Mouse (Mus musculus): ENCODE data around the gene Miga2. TPM values are rescaled to one million over a fixed set of nuclear protein-coding genes. Genes with fewer than 3 reads are reported as not detected.
A peak's percentile ranks its signal among the peaks of the same experiment; 100 is the strongest.

The Miga2 gene
- 38.7 and 43.5 TPM in 2 replicates for polyA plus RNA-seq (2015; fragmentation: Nextera tagmentation; extraction: Ambion mirVana)

DNA sequence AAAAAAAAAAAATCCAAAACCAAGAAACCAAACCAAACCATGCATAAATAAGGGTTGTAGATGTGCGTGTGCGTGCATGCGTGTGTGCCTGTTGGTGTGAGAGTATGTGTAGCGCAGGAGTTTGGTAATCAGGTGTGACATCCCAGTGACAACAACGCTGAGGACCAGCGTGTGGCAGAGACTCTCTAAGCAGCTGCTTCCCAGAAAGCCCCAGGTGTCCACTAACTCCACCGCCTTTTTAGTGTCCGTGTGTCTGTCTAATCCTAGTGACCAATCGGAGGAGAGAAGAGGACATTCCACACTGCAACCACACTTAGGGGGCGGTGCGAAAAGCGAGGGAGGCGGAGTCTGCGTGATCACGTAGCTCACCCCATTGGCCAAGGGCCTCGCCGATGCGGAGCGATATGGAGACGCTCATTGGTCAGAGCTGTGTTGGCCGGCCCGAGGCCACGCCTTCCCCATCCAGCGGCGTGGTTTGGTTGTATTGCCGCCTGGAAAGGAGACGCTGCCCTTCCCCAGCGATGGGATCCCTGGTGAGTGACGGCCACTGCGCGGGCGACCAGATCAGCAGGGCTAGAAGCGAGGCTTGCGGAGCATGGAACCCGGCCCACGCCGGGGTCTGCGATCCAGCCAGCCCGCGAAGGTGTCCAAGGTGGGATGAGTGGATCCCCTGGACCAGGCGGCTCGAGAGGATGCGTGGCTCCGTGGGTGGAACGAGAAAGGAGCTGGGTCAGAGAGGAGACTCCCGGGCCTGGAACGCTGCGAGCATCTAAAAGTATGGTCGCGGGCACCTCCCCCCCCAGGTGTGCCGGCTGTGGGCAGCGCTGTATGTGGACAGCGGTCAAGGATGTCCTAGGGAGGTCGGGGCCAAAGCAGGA, at the start of gene Miga2:
Gene Miga2 (plus strand): TSS at position 461 of the 878 bp plus-strand sequence.
- WGBS, result under 1% methylated on average over 54 of the region's 54 CpGs
- Histone ChIP-seq H3K9me3 (replicated peaks; ENCODE audit: control insufficient read depth, low read length) (no peaks in the 10 kb centered on the region; the same call in 1 of the 2 replicates), H3K9ac (ENCODE audit: low read length) (peak within 1 kb of the TSS; percentile 93), H3K4me2 (ENCODE audit: low read depth, low read length) (peak within 1 kb of the TSS; percentile 91), H3K4me1 (ENCODE audit: control insufficient read depth, insufficient read depth, low read length) (peaks cover 19% of the 10 kb centered on the region), H3K36me3 (ENCODE audit: control insufficient read depth, insufficient read depth) (peaks cover 16% of the 10 kb centered on the region), H3K4me3 (ENCODE audit: low read length) (peak within 1 kb of the TSS; percentile 88), H3K27me3 (ENCODE audit: control insufficient read depth, insufficient read depth, low read length) (no peaks in the 10 kb centered on the region), H3K27ac (ENCODE audit: low read length) (peak within 1 kb of the TSS; percentile 91)
- ATAC-seq (replicated peaks; ENCODE audit: extremely low read depth, insufficient read depth, low FRiP score), result peak; percentile 99

DNA sequence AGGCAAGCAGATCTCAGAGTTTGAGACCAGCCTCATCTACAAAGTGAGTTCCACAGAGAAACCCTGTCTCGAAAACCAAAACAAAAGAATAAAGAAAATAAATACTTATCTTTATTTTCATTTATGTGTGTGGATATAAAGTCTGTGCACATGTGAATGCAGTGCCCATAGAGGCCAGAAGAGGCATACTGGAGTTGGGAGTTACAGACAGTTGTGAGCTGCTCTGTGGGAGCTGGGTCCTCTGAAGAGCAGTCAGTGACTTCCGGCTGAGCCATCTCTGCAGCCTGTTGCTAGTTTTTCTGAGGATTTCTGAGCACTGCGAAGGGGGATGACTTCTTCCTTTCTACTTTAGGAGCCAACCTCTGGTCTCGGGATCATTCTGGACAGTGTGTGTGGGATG, 47.9 kb upstream of the Miga2 start:
- H3K4me3 ChIP-seq (ENCODE audit: low read length), result no peak overlapping the region
- H3K9ac ChIP-seq (ENCODE audit: low read length), result no peak overlapping the region

DNA sequence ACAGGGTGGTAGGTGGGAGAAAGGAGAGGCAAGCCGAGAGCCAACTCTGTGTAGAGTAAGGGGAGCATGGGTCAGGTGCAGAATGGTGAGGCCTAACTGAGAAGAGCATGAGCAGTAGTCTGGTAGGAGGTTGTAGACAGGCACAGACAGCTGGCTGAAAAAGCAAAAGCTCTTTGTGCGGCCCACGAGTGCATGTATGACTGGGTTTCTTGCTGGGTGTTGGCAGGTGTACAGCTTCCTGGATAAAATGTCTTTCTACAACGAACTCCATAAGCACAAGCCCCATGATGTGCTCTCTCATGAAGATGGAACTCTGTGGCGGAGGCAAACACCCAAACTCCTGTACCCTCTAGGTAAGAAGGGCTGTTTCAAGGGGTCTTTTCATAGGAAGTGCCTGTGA, 47.1 kb upstream of the Miga2 start:
- Histone ChIP-seq H3K36me3 (ENCODE audit: control insufficient read depth, insufficient read depth) (peaks cover 56% of the 10 kb centered on the region), H3K4me2 (ENCODE audit: low read depth, low read length) (no peak overlapping the region), H3K4me3 (ENCODE audit: low read length) (no peak overlapping the region), H3K27ac (ENCODE audit: low read length) (no peak overlapping the region), H3K9ac (ENCODE audit: low read length) (no peak overlapping the region), H3K4me1 (ENCODE audit: control insufficient read depth, insufficient read depth, low read length) (no peaks in the 10 kb centered on the region), H3K27me3 (ENCODE audit: control insufficient read depth, insufficient read depth, low read length) (no peaks in the 10 kb centered on the region), H3K9me3 (replicated peaks; ENCODE audit: control insufficient read depth, low read length) (no peaks in the 10 kb centered on the region)
- WGBS, result 92% methylated on average over 5 of the region's 5 CpGs
- no peak for ATAC-seq (replicated peaks; ENCODE audit: extremely low read depth, insufficient read depth, low FRiP score)

More for the DNA sequence above, 47.9 kb upstream of the Miga2 start:
- H3K9me3 ChIP-seq (replicated peaks; ENCODE audit: control insufficient read depth, low read length), result no peaks in the 10 kb centered on the region
- no peak overlapping the region for H3K4me2 ChIP-seq (ENCODE audit: low read depth, low read length)
- H3K27ac ChIP-seq (ENCODE audit: low read length), result no peak overlapping the region
- H3K36me3 ChIP-seq (ENCODE audit: control insufficient read depth, insufficient read depth), result peaks cover 50% of the 10 kb centered on the region
- 98% methylated on average over 4 of the region's 4 CpGs for WGBS
- H3K27me3 ChIP-seq (ENCODE audit: control insufficient read depth, insufficient read depth, low read length), result no peaks in the 10 kb centered on the region
- H3K4me1 ChIP-seq (ENCODE audit: control insufficient read depth, insufficient read depth, low read length), result no peaks in the 10 kb centered on the region
- ATAC-seq (replicated peaks; ENCODE audit: extremely low read depth, insufficient read depth, low FRiP score), result no peak

DNA sequence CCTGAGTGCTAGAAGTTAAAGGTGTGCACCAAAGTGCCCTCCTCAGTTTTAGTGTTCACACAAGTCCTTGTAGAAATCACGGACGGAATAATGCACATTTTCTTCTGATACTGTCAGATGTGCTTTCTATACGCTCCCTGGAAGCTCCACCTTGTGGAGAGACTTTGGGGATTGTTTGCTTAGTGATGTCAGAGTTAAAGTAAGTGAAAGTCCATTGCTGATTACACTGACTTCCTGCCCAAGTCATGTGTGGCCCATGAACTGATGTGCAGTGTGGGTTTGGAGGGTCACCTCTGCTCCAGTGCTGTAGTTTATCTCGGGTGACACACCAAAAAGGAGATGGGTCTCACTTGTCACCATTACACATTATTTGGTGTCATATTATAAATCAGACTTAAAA, 44.8 kb upstream of the Miga2 start:
- H3K9ac ChIP-seq (ENCODE audit: low read length), result no peak overlapping the region
- H3K4me3 ChIP-seq (ENCODE audit: low read length), result no peak overlapping the region
- no peak for ATAC-seq (replicated peaks; ENCODE audit: extremely low read depth, insufficient read depth, low FRiP score)
- H3K4me1 ChIP-seq (ENCODE audit: control insufficient read depth, insufficient read depth, low read length), result no peaks in the 10 kb centered on the region
- H3K9me3 ChIP-seq (replicated peaks; ENCODE audit: control insufficient read depth, low read length), result no peaks in the 10 kb centered on the region
- H3K27me3 ChIP-seq (ENCODE audit: control insufficient read depth, insufficient read depth, low read length), result no peaks in the 10 kb centered on the region
- H3K4me2 ChIP-seq (ENCODE audit: low read depth, low read length), result no peak overlapping the region
- 81% methylated on average over 4 of the region's 4 CpGs for WGBS
- no peak overlapping the region for H3K27ac ChIP-seq (ENCODE audit: low read length)
- peaks cover 64% of the 10 kb centered on the region for H3K36me3 ChIP-seq (ENCODE audit: control insufficient read depth, insufficient read depth)

DNA sequence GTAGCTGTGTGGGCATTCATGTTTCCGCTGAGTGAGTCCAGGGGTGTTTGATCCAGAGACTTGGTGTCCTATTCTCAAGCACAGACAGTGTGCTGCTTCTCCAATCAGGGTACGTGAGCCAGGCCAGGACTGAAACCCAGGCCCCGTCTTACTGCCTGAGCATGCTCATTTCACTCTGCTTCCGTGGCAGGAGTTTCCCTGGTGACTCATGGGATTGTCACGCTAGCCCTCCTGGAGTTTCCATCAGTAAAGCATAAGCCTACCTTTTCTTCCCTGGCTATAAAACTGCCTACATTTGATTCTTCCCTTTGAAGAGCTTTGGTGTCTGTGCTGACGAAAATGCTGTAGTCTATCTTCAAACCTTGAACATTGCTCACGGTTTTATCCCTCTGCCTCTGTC, 40.9 kb upstream of the Miga2 start:
- no peaks in the 10 kb centered on the region for H3K4me1 ChIP-seq (ENCODE audit: control insufficient read depth, insufficient read depth, low read length)
- H3K9ac ChIP-seq (ENCODE audit: low read length), result no peak overlapping the region
- H3K36me3 ChIP-seq (ENCODE audit: control insufficient read depth, insufficient read depth), result peaks cover 69% of the 10 kb centered on the region
- H3K4me2 ChIP-seq (ENCODE audit: low read depth, low read length), result no peak overlapping the region
- WGBS, result 86% methylated on average over 7 of the region's 7 CpGs
- no peak overlapping the region for H3K27ac ChIP-seq (ENCODE audit: low read length)
- ATAC-seq (replicated peaks; ENCODE audit: extremely low read depth, insufficient read depth, low FRiP score), result no peak
- H3K9me3 ChIP-seq (replicated peaks; ENCODE audit: control insufficient read depth, low read length), result no peaks in the 10 kb centered on the region
- H3K4me3 ChIP-seq (ENCODE audit: low read length), result no peak overlapping the region
- no peaks in the 10 kb centered on the region for H3K27me3 ChIP-seq (ENCODE audit: control insufficient read depth, insufficient read depth, low read length)

DNA sequence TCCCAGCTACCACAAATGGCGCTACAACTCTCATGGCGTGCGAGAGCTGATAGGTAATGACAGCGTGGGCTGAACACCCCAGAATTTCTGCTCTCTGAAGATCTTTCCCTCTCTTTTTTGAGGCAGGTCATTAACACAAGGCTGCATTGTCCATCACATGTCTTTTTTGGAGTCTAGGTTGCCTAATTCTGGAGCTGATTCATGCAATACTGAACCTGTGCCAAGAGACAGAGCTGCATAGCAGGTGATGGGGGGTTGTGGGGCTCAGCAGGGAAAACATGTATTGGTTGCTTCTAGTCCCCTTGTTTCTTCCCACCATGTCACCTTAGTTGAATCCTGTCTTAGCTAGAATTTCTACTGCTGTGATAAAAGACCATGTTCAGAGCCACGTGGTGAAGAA, 38.7 kb upstream of the Miga2 start:
- ATAC-seq (replicated peaks; ENCODE audit: extremely low read depth, insufficient read depth, low FRiP score), result no peak
- peaks cover 77% of the 10 kb centered on the region for H3K36me3 ChIP-seq (ENCODE audit: control insufficient read depth, insufficient read depth)
- WGBS, result 90% methylated on average over 5 of the region's 5 CpGs

DNA sequence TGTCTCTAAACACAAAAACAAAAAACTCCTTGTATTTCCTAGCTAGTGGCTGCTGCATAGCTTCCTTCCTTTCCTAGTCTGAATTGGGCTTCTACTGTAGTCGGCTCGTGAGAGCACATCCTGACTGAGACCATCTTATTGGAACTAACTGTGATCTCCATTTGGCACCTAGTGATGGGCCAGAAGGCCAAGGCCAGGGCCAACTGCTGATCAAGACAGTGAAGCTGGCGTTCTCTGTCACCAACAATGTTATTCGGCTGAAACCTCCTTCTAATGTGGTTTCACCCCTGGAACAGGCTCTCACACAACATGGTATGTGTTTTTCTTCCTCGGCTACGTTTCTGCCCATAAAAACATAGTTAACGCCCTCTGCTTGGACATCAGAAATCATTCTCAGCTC, 36.8 kb upstream of the Miga2 start:
- WGBS, result 88% methylated on average over 7 of the region's 7 CpGs
- no peak overlapping the region for H3K4me3 ChIP-seq (ENCODE audit: low read length)
- H3K4me1 ChIP-seq (ENCODE audit: control insufficient read depth, insufficient read depth, low read length), result no peaks in the 10 kb centered on the region
- H3K27ac ChIP-seq (ENCODE audit: low read length), result no peak overlapping the region
- H3K9ac ChIP-seq (ENCODE audit: low read length), result no peak overlapping the region
- no peak overlapping the region for H3K4me2 ChIP-seq (ENCODE audit: low read depth, low read length)
- H3K9me3 ChIP-seq (replicated peaks; ENCODE audit: control insufficient read depth, low read length), result no peaks in the 10 kb centered on the region
- no peak for ATAC-seq (replicated peaks; ENCODE audit: extremely low read depth, insufficient read depth, low FRiP score)
- no peaks in the 10 kb centered on the region for H3K27me3 ChIP-seq (ENCODE audit: control insufficient read depth, insufficient read depth, low read length)
- peaks cover 67% of the 10 kb centered on the region for H3K36me3 ChIP-seq (ENCODE audit: control insufficient read depth, insufficient read depth)

More for the DNA sequence above, 38.7 kb upstream of the Miga2 start:
- Histone ChIP-seq H3K9me3 (replicated peaks; ENCODE audit: control insufficient read depth, low read length) (no peaks in the 10 kb centered on the region), H3K4me1 (ENCODE audit: control insufficient read depth, insufficient read depth, low read length) (no peaks in the 10 kb centered on the region), H3K4me3 (ENCODE audit: low read length) (no peak overlapping the region), H3K27ac (ENCODE audit: low read length) (no peak overlapping the region), H3K27me3 (ENCODE audit: control insufficient read depth, insufficient read depth, low read length) (no peaks in the 10 kb centered on the region), H3K9ac (ENCODE audit: low read length) (no peak overlapping the region), H3K4me2 (ENCODE audit: low read depth, low read length) (no peak overlapping the region)

DNA sequence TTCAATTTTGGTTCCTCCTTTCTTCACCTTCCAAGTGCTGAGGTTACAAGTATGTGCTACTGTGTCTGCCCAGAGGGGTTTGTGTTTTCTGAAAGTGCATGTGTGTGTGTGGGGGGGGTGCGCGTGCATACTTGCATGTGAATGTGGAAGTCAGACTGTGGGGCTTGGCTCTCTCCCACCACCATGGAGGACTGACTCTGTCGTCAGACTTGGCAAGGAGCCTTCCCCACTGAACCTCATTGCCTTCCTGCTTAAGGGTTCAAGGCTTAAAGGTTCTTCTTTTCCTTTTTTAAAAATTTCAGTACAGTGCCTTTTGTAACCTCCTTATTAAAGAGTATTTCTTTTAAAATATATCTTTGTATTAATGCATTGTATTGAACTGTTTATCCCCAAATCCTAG, 35.2 kb upstream of the Miga2 start:
- no peak overlapping the region for H3K9ac ChIP-seq (ENCODE audit: low read length)
- 84% methylated on average over 3 of the region's 3 CpGs for WGBS
- ATAC-seq (replicated peaks; ENCODE audit: extremely low read depth, insufficient read depth, low FRiP score), result no peak

DNA sequence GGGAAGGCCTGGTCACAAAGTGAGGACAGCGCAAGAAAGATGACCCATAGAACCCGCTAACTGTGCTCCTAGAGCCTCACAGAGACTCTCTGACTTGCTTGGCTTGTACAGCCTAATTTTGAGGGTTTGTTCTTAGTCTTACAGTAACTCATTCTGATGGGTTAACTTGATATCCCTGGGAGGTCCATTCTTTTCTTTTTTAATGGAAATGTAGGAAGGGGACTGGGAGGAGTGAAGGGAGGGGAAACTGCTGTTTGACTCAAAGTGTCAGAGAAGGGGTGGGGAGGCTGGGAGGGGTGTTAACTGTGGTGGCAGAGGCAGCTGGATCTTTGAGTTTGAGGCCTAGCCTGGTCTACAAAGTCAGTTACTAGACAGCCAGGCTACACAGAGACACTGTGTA, 28.7 kb upstream of the Miga2 start:
- Histone ChIP-seq H3K4me3 (ENCODE audit: low read length) (no peak overlapping the region), H3K9me3 (replicated peaks; ENCODE audit: control insufficient read depth, low read length) (no peaks in the 10 kb centered on the region), H3K27me3 (ENCODE audit: control insufficient read depth, insufficient read depth, low read length) (no peaks in the 10 kb centered on the region), H3K27ac (ENCODE audit: low read length) (no peak overlapping the region), H3K36me3 (ENCODE audit: control insufficient read depth, insufficient read depth) (peaks cover 45% of the 10 kb centered on the region), H3K4me2 (ENCODE audit: low read depth, low read length) (no peak overlapping the region), H3K9ac (ENCODE audit: low read length) (no peak overlapping the region), H3K4me1 (ENCODE audit: control insufficient read depth, insufficient read depth, low read length) (no peaks in the 10 kb centered on the region)
- 96% methylated on average over 2 of the region's 2 CpGs for WGBS
- no peak for ATAC-seq (replicated peaks; ENCODE audit: extremely low read depth, insufficient read depth, low FRiP score)

More for the DNA sequence above, 35.2 kb upstream of the Miga2 start:
- H3K9me3 ChIP-seq (replicated peaks; ENCODE audit: control insufficient read depth, low read length), result no peaks in the 10 kb centered on the region
- no peaks in the 10 kb centered on the region for H3K27me3 ChIP-seq (ENCODE audit: control insufficient read depth, insufficient read depth, low read length)
- no peak overlapping the region for H3K27ac ChIP-seq (ENCODE audit: low read length)
- H3K4me2 ChIP-seq (ENCODE audit: low read depth, low read length), result no peak overlapping the region
- peaks cover 55% of the 10 kb centered on the region for H3K36me3 ChIP-seq (ENCODE audit: control insufficient read depth, insufficient read depth)
- H3K4me1 ChIP-seq (ENCODE audit: control insufficient read depth, insufficient read depth, low read length), result no peaks in the 10 kb centered on the region
- no peak overlapping the region for H3K4me3 ChIP-seq (ENCODE audit: low read length)
